Mouse (Mus musculus) embryonic facial prominence, embryonic 14.5 days (tissue): ENCODE results near the gene Alox5. TPM values are rescaled to one million over a fixed set of nuclear protein-coding genes. Genes with fewer than 3 reads are reported as not detected.

Experiments
- ATAC-seq: fragments of 200-750 bp; cut with Nextera tagmentation; 2 replicates; pipeline ENCODE4 v1.8.0; 2017; ENCODE audit warnings: low read depth, moderate number of reproducible peaks, moderate TSS enrichment
- DNase-seq: peaks from one replicate; pipeline ENCODE4 v3.0.0-alpha.2; 2015; ENCODE audit warnings: low spot score
- H3K27ac ChIP-seq: fragments of 300-500 bp; sonication (generic); replicated peaks from 2 replicates; pipeline ENCODE4 v1.5.1; 2014; ENCODE audit warnings: low read depth, mild to moderate bottlenecking, low read length, moderate library complexity
- H3K27me3 ChIP-seq: fragments of 300-500 bp; sonication (generic); replicated peaks from 2 replicates; pipeline ENCODE4 v1.6.1; 2014; ENCODE audit warnings: low read length; ENCODE audit not compliant: control insufficient read depth, insufficient read depth
- H3K36me3 ChIP-seq: fragments of 300-500 bp; sonication (generic); 2 replicates; pipeline ENCODE4 v1.6.1; 2014; ENCODE audit warnings: low read length, mixed read lengths; ENCODE audit not compliant: control insufficient read depth, insufficient read depth
- H3K4me1 ChIP-seq: fragments of 300-500 bp; sonication (generic); 2 replicates; pipeline ENCODE4 v1.6.1; 2014; ENCODE audit warnings: antibody characterized with exemption, low read length; ENCODE audit not compliant: control insufficient read depth, insufficient read depth
- H3K4me2 ChIP-seq: fragments of 300-500 bp; sonication (generic); 2 replicates; pipeline ENCODE4 v1.6.1; 2014; ENCODE audit warnings: low read depth, mild to moderate bottlenecking, low read length, moderate library complexity, mixed read lengths
- H3K4me3 ChIP-seq: fragments of 300-500 bp; sonication (generic); 2 replicates; pipeline ENCODE4 v1.5.1; 2014; ENCODE audit warnings: low read depth, mild to moderate bottlenecking, low read length
- H3K9ac ChIP-seq: fragments of 300-500 bp; sonication (generic); 2 replicates; pipeline ENCODE4 v1.6.1; 2014; ENCODE audit warnings: low read depth, mild to moderate bottlenecking, low read length, moderate library complexity, mixed read lengths
- H3K9me3 ChIP-seq: fragments of 300-500 bp; sonication (generic); 2 replicates; pipeline ENCODE4 v1.6.1; 2016; ENCODE audit warnings: low read length; ENCODE audit not compliant: control insufficient read depth
- WGBS: fragments of 180-500 bp; shearing (Covaris S2); extraction: QIAGEN DNeasy Blood & Tissue Kit; methylation state at CpG from one replicate; pipeline ENCODE4 v1.1.7; 2014; 5-methylcytosine and 5-hydroxymethylcytosine counted together
- polyA plus RNA-seq: library from polyadenylated mRNA; unstranded; fragments of >200 nt; fragmentation: Nextera tagmentation; extraction: Ambion mirVana; gene quantifications from 2 replicates; pipeline ENCODE4 v1.2.1, GENCODE M21; 2014

Alox5 gene
- polyA plus RNA-seq, 1 experiment from 2014 or later: 2.0 TPM

GRCm38 (mm10) chr6:116459232-116459631, 1.7 kb downstream of the Alox5 start:
- Histone ChIP-seq H3K4me3 (no peak overlapping the region), H3K27me3 (peaks cover 37% of the 10 kb centered on the region), H3K9me3 (no peaks in the 10 kb centered on the region), H3K4me1 (0 out of 2 replicates have a peak, but pooled peaks cover 6% of the 10 kb centered on the region), H3K27ac (no peak overlapping the region), H3K9ac (no peak overlapping the region), H3K36me3 (no peaks in the 10 kb centered on the region), H3K4me2 (no peak overlapping the region)
- DNase-seq (no peak), ATAC-seq (no peak)
- WGBS: 70% methylated on average over 2 of the region's 2 CpGs

- H3K27ac ChIP-seq: no peak overlapping the region
- WGBS: 71% methylated on average over 4 of the region's 4 CpGs
- H3K4me1 ChIP-seq: 0 out of 2 replicates have a peak, but pooled peaks cover 6% of the 10 kb centered on the region
- H3K9me3 ChIP-seq: no peaks in the 10 kb centered on the region
- no peaks in the 10 kb centered on the region for H3K36me3 ChIP-seq
- no peak overlapping the region for H3K9ac ChIP-seq
- DNase-seq: no peak
- no peak overlapping the region for H3K4me2 ChIP-seq
- H3K4me3 ChIP-seq: no peak overlapping the region
- H3K27me3 ChIP-seq: peaks cover 37% of the 10 kb centered on the region
- ATAC-seq: no peak
Observed at GRCm38 (mm10) chr6:116458728-116459127, 2.2 kb downstream of the Alox5 start.

GRCm38 (mm10) chr6:116456482-116456881, 4.5 kb downstream of the Alox5 start:
- no peak overlapping the region for H3K4me3 ChIP-seq
- no peak overlapping the region for H3K4me2 ChIP-seq
- no peak overlapping the region for H3K9ac ChIP-seq
- ATAC-seq: no peak
- 82% methylated on average over 1 of the region's 1 CpGs for WGBS
- 0 out of 2 replicates have a peak, but pooled peaks cover 6% of the 10 kb centered on the region for H3K4me1 ChIP-seq
- H3K27me3 ChIP-seq: peaks cover 24% of the 10 kb centered on the region
- no peak for DNase-seq
- H3K36me3 ChIP-seq: no peaks in the 10 kb centered on the region
- no peak overlapping the region for H3K27ac ChIP-seq
- no peaks in the 10 kb centered on the region for H3K9me3 ChIP-seq

GRCm38 (mm10) chr6:116455781-116456180, 5.2 kb downstream of the Alox5 start:
- Histone ChIP-seq H3K27ac (no peak overlapping the region), H3K9me3 (no peaks in the 10 kb centered on the region), H3K27me3 (peaks cover 17% of the 10 kb centered on the region), H3K36me3 (no peaks in the 10 kb centered on the region), H3K9ac (no peak overlapping the region), H3K4me2 (no peak overlapping the region), H3K4me1 (0 out of 2 replicates have a peak, but pooled peaks cover 3% of the 10 kb centered on the region), H3K4me3 (no peak overlapping the region)
- WGBS: 76% methylated on average over 4 of the region's 4 CpGs
- no peak for DNase-seq
- no peak for ATAC-seq

GRCm38 (mm10) chr6:116440849-116441248, 20.1 kb downstream of the Alox5 start:
- Histone ChIP-seq H3K36me3 (no peaks in the 10 kb centered on the region), H3K27ac (no peak overlapping the region), H3K4me3 (no peak overlapping the region), H3K4me2 (no peak overlapping the region), H3K4me1 (no peaks in the 10 kb centered on the region), H3K9me3 (no peaks in the 10 kb centered on the region), H3K27me3 (no peaks in the 10 kb centered on the region), H3K9ac (no peak overlapping the region)
- ATAC-seq (no peak), DNase-seq (no peak)
- WGBS: 83% methylated on average over 4 of the region's 4 CpGs

- H3K9me3 ChIP-seq: no peaks in the 10 kb centered on the region
Observed at GRCm38 (mm10) chr6:116440447-116440846, 20.5 kb downstream of the Alox5 start.

GRCm38 (mm10) chr6:116439531-116439930, 21.4 kb downstream of the Alox5 start:
- Histone ChIP-seq H3K4me3 (no peak overlapping the region), H3K36me3 (no peaks in the 10 kb centered on the region), H3K4me2 (no peak overlapping the region), H3K9ac (no peak overlapping the region), H3K9me3 (no peaks in the 10 kb centered on the region), H3K27me3 (no peaks in the 10 kb centered on the region), H3K4me1 (no peaks in the 10 kb centered on the region), H3K27ac (no peak overlapping the region)
- WGBS: 80% methylated on average over 6 of the region's 6 CpGs
- ATAC-seq (no peak), DNase-seq (no peak)

More at GRCm38 (mm10) chr6:116440447-116440846, 20.5 kb downstream of the Alox5 start:
- ATAC-seq (no peak), DNase-seq (no peak)
- Histone ChIP-seq H3K4me2 (no peak overlapping the region), H3K27ac (no peak overlapping the region), H3K27me3 (no peaks in the 10 kb centered on the region), H3K36me3 (no peaks in the 10 kb centered on the region), H3K9ac (no peak overlapping the region), H3K4me3 (no peak overlapping the region), H3K4me1 (no peaks in the 10 kb centered on the region)
- 66% methylated on average over 4 of the region's 4 CpGs for WGBS

GRCm38 (mm10) chr6:116438864-116439263, 22.1 kb downstream of the Alox5 start:
- Histone ChIP-seq H3K9me3 (no peaks in the 10 kb centered on the region), H3K36me3 (no peaks in the 10 kb centered on the region), H3K4me2 (no peak overlapping the region), H3K9ac (no peak overlapping the region), H3K27me3 (no peaks in the 10 kb centered on the region), H3K4me1 (no peaks in the 10 kb centered on the region), H3K27ac (no peak overlapping the region), H3K4me3 (no peak overlapping the region)
- 75% methylated on average over 6 of the region's 6 CpGs for WGBS
- ATAC-seq (no peak), DNase-seq (no peak)

- Histone ChIP-seq H3K4me3 (no peak overlapping the region), H3K4me1 (no peaks in the 10 kb centered on the region), H3K27ac (no peak overlapping the region), H3K4me2 (no peak overlapping the region), H3K9me3 (peaks cover 3% of the 10 kb centered on the region; the same call in 1 of the 2 replicates), H3K36me3 (no peaks in the 10 kb centered on the region), H3K27me3 (no peaks in the 10 kb centered on the region), H3K9ac (no peak overlapping the region)
- WGBS: 72% methylated on average over 5 of the region's 5 CpGs
- ATAC-seq (no peak), DNase-seq (no peak)
Observed at GRCm38 (mm10) chr6:116428282-116428681, 32.7 kb downstream of the Alox5 start.
